Mouse (Mus musculus) stomach, postnatal 0 days (tissue): ENCODE data around the gene Ppp1cb.

Experiments
- CTCF ChIP-seq: IDR thresholded peaks from 2 replicates; pipeline ENCODE4 v1.5.1; 2016; ENCODE audit warnings: antibody characterized with exemption, low read depth, mild to moderate bottlenecking, moderate library complexity
- EP300 ChIP-seq: optimal IDR thresholded peaks from 2 replicates; pipeline ENCODE3; 2016; ENCODE audit warnings: antibody characterized with exemption

DNA sequence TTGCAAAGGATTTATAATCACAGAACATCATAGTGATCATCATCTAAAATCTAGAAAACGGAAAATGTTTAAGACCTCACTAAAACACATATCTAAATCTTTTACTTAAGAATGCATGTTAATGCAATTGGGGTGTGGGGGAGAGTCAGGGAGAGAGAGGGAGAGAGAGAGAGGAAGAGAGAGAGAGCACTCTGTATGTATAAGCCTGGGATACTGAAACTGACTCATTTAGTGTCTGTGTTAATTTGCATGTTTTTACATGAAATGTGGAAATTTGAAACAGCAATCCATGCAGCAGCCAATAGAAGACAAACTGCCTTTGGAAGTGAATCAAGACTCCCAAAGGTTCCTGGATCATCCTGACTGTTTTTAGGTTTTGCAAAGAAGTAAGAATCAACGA, 45.1 kb upstream of the Ppp1cb start:
- no peak for TF ChIP-seq CTCF
- no peak for TF ChIP-seq EP300
